Mouse (Mus musculus) liver, postnatal 0 days (tissue): Measurements from ENCODE around the gene Gkap1. TPM values are rescaled to one million over a fixed set of nuclear protein-coding genes. Genes with fewer than 3 reads are reported as not detected.
A peak's percentile ranks its signal among the peaks of the same experiment; 100 is the strongest.

Source experiments
- ATAC-seq: fragments of 200-750 bp; cut with Nextera tagmentation; 2 replicates; pipeline ENCODE4 v1.8.0; 2017; ENCODE audit warnings: mild to moderate bottlenecking, moderate library complexity
- DNase-seq: peaks from one replicate; pipeline ENCODE4 v3.0.0-alpha.2; 2016
- H3K27ac ChIP-seq: fragments of 300-500 bp; sonication (generic); 2 replicates; pipeline ENCODE4 v1.5.1; 2014; ENCODE audit warnings: antibody characterized with exemption, moderate library complexity, mild to moderate bottlenecking, low read depth
- H3K27me3 ChIP-seq: fragments of 300-500 bp; sonication (generic); 2 replicates; pipeline ENCODE4 v1.6.1; 2014; ENCODE audit warnings: low read length, control low read depth, mixed read lengths; ENCODE audit not compliant: insufficient read depth
- H3K36me3 ChIP-seq: fragments of 300-500 bp; sonication (generic); replicated peaks from 2 replicates; pipeline ENCODE4 v1.6.1; 2014; ENCODE audit warnings: mild to moderate bottlenecking, control low read depth, low read length, moderate library complexity, mixed read lengths; ENCODE audit not compliant: insufficient read depth
- H3K4me1 ChIP-seq: fragments of 300-500 bp; sonication (generic); 2 replicates; pipeline ENCODE4 v1.6.1; 2014; ENCODE audit warnings: antibody characterized with exemption, mild to moderate bottlenecking, control low read depth; ENCODE audit not compliant: insufficient read depth
- H3K4me2 ChIP-seq: fragments of 300-500 bp; sonication (generic); 2 replicates; pipeline ENCODE4 v1.6.1; 2014; ENCODE audit warnings: low read depth, mild to moderate bottlenecking, low read length, moderate library complexity, mixed read lengths
- H3K4me3 ChIP-seq: fragments of 300-500 bp; sonication (generic); 2 replicates; pipeline ENCODE4 v1.5.1; 2014; ENCODE audit warnings: low read depth, low read length
- H3K9ac ChIP-seq: fragments of 300-500 bp; sonication (generic); replicated peaks from 2 replicates; pipeline ENCODE4 v1.6.1; 2014; ENCODE audit warnings: mild to moderate bottlenecking, moderate library complexity
- H3K9me3 ChIP-seq: fragments of 300-500 bp; sonication (generic); 2 replicates; pipeline ENCODE4 v1.6.1; 2016; ENCODE audit warnings: mild to moderate bottlenecking, control low read depth, low read length, mixed read lengths
- CTCF ChIP-seq: sonication (generic); IDR thresholded peaks from 2 replicates; pipeline ENCODE4 v1.5.1; 2016; ENCODE audit warnings: antibody characterized with exemption, low read depth
- EP300 ChIP-seq: IDR thresholded peaks from 2 replicates; pipeline ENCODE4 v1.6.1; 2016; ENCODE audit warnings: antibody characterized with exemption, low read depth, mild to moderate bottlenecking
- WGBS: fragments of 180-500 bp; shearing (Covaris S2); extraction: QIAGEN DNeasy Blood & Tissue Kit; methylation state at CpG from one replicate; pipeline ENCODE4 v1.1.7; 2014; ENCODE audit not compliant: insufficient replicate concordance; 5-methylcytosine and 5-hydroxymethylcytosine counted together
- polyA plus RNA-seq: library from polyadenylated mRNA; unstranded; fragments of >200 nt; fragmentation: Nextera tagmentation; extraction: Ambion mirVana; gene quantifications from 2 replicates; pipeline ENCODE4 v1.2.1, GENCODE M21; 2015

Gkap1 gene
- polyA plus RNA-seq, 1 experiment from 2014 or later: 10.4 TPM

DNA sequence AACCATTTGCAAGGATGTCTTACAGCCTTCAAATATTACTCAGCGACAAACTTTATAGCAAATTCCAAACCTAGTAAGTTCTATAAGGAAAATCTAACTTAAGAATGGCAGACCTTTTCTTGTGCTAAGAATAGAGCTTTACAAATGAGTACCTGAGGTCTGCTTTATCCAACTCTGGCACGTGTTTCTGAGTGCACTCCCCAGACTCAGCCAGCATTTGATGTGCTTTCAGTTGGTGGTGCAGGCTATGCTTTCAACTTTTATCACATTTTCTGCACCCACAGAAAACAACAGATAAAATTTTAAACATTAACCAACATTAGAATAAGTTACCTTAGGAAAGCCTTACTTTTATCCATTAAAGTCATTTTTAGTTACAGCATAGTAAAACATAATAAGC, 63.0 kb downstream of the Gkap1 start:
- Histone ChIP-seq H3K27me3 (no peaks in the 10 kb centered on the region), H3K4me1 (peaks cover 25% of the 10 kb centered on the region), H3K4me2 (no peak overlapping the region), H3K27ac (no peak overlapping the region), H3K9me3 (no peaks in the 10 kb centered on the region), H3K9ac (no peak overlapping the region), H3K4me3 (no peak overlapping the region), H3K36me3 (no peaks in the 10 kb centered on the region)
- WGBS: 65% methylated on average over 2 of the region's 2 CpGs
- TF ChIP-seq EP300: no peak
- no peak for TF ChIP-seq CTCF
- ATAC-seq (no peak), DNase-seq (no peak)

DNA sequence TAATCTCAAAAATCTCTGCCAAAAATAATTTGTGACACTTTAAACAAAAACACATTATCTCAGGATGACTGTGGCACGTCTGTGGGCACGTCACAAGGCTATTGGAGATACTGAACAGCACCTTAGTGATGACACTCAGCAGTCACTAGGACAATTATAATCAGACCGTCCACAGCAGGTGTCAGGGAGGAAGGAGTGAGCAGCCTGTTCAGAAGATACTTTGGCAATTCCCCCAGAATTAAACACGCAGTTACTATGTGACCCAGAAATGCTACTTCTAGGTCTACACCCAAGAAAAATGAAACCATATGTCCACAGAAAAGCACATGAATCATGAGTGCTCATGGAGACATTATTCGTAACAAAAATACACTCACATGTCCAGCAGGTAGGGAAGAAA, 65.1 kb downstream of the Gkap1 start:
- Histone ChIP-seq H3K9ac (no peak overlapping the region), H3K27me3 (no peaks in the 10 kb centered on the region), H3K27ac (no peak overlapping the region), H3K4me2 (no peak overlapping the region), H3K4me3 (no peak overlapping the region), H3K9me3 (no peaks in the 10 kb centered on the region), H3K4me1 (peaks cover 26% of the 10 kb centered on the region), H3K36me3 (0 out of 2 replicates have a peak, but pooled peaks cover 2% of the 10 kb centered on the region)
- TF ChIP-seq EP300: no peak
- TF ChIP-seq CTCF: no peak
- WGBS: 69% methylated on average over 5 of the region's 5 CpGs
- DNase-seq: no peak
- no peak for ATAC-seq

DNA sequence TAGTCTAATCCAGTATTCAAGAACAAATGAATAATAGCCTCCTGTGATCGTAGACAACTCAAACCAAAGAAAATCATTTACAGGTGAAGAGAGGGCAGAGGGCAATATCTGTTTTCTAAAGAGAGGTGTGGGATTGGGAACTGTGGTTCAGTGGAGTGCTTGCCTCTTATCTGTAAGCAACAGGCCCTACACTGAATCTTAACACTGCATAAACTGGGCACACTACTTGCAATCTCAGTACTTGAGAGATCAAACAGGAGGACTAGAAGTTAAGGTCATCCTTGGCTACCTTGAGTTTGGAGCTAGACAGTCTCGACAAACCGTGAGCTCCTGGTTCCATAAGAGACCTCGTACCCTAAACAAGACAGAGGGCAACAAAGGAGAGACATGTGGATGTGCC, 69.4 kb downstream of the Gkap1 start:
- Histone ChIP-seq H3K27ac (no peak overlapping the region), H3K4me1 (peaks cover 16% of the 10 kb centered on the region)
- WGBS: 76% methylated on average over 4 of the region's 4 CpGs

DNA sequence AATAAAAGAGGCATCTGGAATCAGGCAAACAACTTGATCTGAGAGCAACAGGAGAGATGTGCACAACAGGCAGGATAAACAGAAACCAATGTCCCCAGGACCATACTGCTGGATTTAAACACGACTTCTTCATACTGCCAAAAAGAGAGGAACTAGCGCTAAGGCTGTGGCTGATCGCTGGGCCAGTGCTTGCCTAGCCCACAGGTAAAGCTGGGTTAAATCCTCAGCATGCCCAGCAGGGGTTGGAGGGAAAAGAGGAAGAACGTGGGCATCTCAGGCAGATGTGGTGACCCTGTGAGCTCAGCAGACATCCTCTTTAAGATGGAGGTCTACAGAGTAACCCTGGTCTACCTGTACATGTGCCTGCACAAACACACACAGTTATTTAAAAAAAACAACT, 70.5 kb downstream of the Gkap1 start:
- no peak for DNase-seq
- ATAC-seq: no peak
- Histone ChIP-seq H3K4me1 (peaks cover 16% of the 10 kb centered on the region), H3K27me3 (no peaks in the 10 kb centered on the region), H3K4me3 (no peak overlapping the region), H3K36me3 (0 out of 2 replicates have a peak, but pooled peaks cover 2% of the 10 kb centered on the region), H3K9ac (no peak overlapping the region), H3K27ac (peak overlapping the region; percentile 17; the same call in 1 of the 2 replicates), H3K9me3 (no peaks in the 10 kb centered on the region), H3K4me2 (no peak overlapping the region)
- WGBS: 38% methylated on average over 4 of the region's 4 CpGs
- TF ChIP-seq EP300 (no peak), CTCF (no peak)

More for the DNA sequence above, 69.4 kb downstream of the Gkap1 start:
- TF ChIP-seq CTCF (no peak), EP300 (no peak)
- H3K9ac ChIP-seq: no peak overlapping the region
- no peaks in the 10 kb centered on the region for H3K9me3 ChIP-seq
- 0 out of 2 replicates have a peak, but pooled peaks cover 2% of the 10 kb centered on the region for H3K36me3 ChIP-seq
- H3K4me2 ChIP-seq: no peak overlapping the region
- H3K27me3 ChIP-seq: no peaks in the 10 kb centered on the region
- DNase-seq: no peak
- peak; percentile 44; the same call in 1 of the 2 replicates for ATAC-seq
- no peak overlapping the region for H3K4me3 ChIP-seq

DNA sequence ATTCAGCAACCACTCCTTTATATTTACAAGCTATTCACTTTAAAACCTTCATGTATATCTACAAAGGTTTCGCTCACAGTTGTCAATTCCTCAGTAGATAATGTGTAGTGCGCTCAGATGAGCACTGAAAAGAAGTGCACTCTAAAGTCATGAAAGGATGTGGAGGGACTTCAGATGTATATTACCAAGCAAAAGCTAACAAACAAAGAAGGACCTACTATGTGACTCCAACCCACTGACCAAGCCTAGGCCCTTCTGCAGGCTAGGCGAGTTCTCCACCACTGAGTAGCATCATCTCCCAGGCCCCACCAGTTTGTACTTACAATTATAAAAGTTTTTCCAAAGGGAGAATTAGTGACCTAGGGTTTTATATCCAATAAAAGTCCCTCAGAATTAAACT, 71.3 kb downstream of the Gkap1 start:
- Histone ChIP-seq H3K27ac (no peak overlapping the region), H3K4me3 (no peak overlapping the region), H3K27me3 (no peaks in the 10 kb centered on the region), H3K9me3 (no peaks in the 10 kb centered on the region), H3K36me3 (0 out of 2 replicates have a peak, but pooled peaks cover 2% of the 10 kb centered on the region), H3K9ac (no peak overlapping the region), H3K4me2 (no peak overlapping the region), H3K4me1 (peaks cover 16% of the 10 kb centered on the region)
- no peak for TF ChIP-seq EP300
- no peak for TF ChIP-seq CTCF
- ATAC-seq (no peak), DNase-seq (no peak)
- 88% methylated on average over 3 of the region's 3 CpGs for WGBS

DNA sequence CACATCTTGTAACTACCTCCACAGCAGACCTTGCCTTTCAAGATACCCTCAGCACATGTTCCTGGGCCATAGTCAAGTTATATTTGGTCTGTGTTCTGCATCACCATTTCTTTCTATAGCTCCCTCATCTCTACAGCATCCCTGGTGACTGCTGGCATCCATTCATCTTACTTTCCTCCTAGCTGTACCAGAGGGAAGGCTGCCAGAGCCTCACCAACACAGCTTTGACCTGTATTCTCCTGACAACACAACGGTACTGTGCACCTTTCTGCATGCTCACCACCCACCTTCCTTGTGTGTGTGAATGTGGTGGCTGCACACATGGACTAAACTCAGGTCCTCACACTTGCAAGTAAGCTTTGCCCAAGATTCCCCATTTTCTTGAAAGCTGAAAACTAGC, 72.6 kb downstream of the Gkap1 start:
- Histone ChIP-seq H3K27ac (no peak overlapping the region), H3K4me2 (no peak overlapping the region), H3K4me1 (peaks cover 18% of the 10 kb centered on the region), H3K4me3 (no peak overlapping the region), H3K36me3 (0 out of 2 replicates have a peak, but pooled peaks cover 2% of the 10 kb centered on the region), H3K27me3 (no peaks in the 10 kb centered on the region), H3K9me3 (no peaks in the 10 kb centered on the region), H3K9ac (no peak overlapping the region)
- 86% methylated on average over 1 of the region's 1 CpGs for whole genome bisulfite sequencing
- DNase-seq (no peak), ATAC-seq (no peak)
- no peak for TF ChIP-seq EP300

DNA sequence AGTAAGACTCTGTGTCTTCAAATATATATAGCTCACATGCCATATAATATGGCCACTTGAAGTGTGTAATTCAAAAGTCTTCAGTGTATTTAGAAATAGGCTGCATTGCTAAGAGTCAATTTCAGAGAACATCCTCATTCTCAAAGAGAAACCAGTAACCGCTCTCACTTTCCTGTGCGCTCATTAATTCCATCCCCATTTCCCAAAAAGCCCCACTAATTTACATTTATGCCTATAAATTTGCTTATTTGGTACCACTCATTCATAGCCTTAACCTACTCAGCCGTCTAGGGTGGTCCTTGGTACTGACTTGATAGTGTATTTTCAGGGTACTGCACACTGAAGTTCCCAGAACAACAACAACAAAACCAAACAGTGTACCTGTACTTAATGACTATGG, 73.6 kb downstream of the Gkap1 start:
- Histone ChIP-seq H3K27me3 (no peaks in the 10 kb centered on the region), H3K4me1 (peaks cover 21% of the 10 kb centered on the region), H3K36me3 (peaks cover 7% of the 10 kb centered on the region), H3K4me3 (no peak overlapping the region), H3K9ac (no peak overlapping the region), H3K27ac (no peak overlapping the region), H3K4me2 (no peak overlapping the region), H3K9me3 (no peaks in the 10 kb centered on the region)
- TF ChIP-seq CTCF (no peak), EP300 (no peak)
- no peak for DNase-seq
- no peak for ATAC-seq
- 92% methylated on average over 3 of the region's 3 CpGs for WGBS
